Mouse (Mus musculus): ENCODE results near the gene Tbx21. TPM values are rescaled to one million over a fixed set of nuclear protein-coding genes. Genes with fewer than 3 reads are reported as not detected.
A peak's percentile ranks its signal among the peaks of the same experiment; 100 is the strongest.

Tbx21 gene
- polyA plus RNA-seq, 1 experiment from 2014 or later: 0.13 TPM

DNA sequence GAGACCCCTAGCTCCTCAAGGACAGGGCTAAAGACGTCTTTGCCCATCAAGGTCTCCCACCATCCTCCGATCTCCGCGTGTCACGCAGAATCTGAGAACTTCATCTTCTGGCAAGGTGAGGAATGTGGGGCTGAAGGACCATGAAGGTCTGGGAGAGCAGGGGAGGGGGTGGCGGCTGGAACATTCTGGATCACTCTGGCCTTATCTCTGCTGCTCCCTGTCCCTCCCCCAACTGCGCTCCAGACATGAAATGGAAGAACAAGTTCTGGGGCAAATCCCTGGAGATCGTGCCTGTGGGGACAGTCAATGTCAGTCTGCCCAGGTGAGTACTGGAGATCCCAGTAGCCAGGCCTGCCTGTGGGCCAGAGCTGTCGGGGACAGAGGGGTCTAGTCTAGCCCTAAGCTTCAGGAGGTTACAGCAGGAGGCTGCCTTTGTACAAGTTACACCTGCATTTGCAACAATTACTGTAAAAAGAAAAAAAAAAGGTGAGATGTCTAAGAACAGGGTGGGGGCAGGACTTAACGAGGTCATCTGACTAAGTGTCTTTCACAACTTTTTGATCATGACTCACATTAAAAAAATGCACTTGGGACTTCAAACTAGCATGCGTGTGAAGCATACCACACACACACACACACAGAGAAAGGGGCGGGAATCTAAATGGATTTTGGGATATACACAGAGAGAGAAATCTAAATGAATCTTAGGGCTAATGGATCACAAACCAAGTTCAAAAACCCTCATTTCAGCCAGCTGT is 49.4 kb downstream of the Tbx21 start:
- no peaks in the 10 kb centered on the region for H3K27me3 ChIP-seq (ENCODE audit: control insufficient read depth, insufficient read depth, low read length)
- H3K4me3 ChIP-seq (replicated peaks; ENCODE audit: low read depth, low read length): no peak overlapping the region
- ATAC-seq (ENCODE audit: low FRiP score, low TSS enrichment): no peak
- H3K9ac ChIP-seq (replicated peaks; ENCODE audit: low read length): no peak overlapping the region
- no peak for DNase-seq
- H3K36me3 ChIP-seq (ENCODE audit: control insufficient read depth, insufficient read depth, low read length): peaks cover 25% of the 10 kb centered on the region
- 87% methylated on average over 12 of the region's 12 CpGs for WGBS
- no peaks in the 10 kb centered on the region for H3K9me3 ChIP-seq (ENCODE audit: control insufficient read depth, low read length)
- H3K27ac ChIP-seq (replicated peaks; ENCODE audit: low read depth, low read length): no peak overlapping the region
- H3K4me2 ChIP-seq (ENCODE audit: low read length): no peak overlapping the region
- H3K4me1 ChIP-seq (ENCODE audit: control insufficient read depth, insufficient read depth, low read length): no peaks in the 10 kb centered on the region

GRCm38 (mm10) chr11:97063921-97064295 is 51.2 kb downstream of the Tbx21 start:
- Histone ChIP-seq H3K36me3 (ENCODE audit: control insufficient read depth, insufficient read depth, low read length) (peaks cover 35% of the 10 kb centered on the region), H3K4me2 (ENCODE audit: low read length) (no peak overlapping the region)

GRCm38 (mm10) chr11:97063274-97063920 is 51.7 kb downstream of the Tbx21 start:
- no peaks in the 10 kb centered on the region for H3K27me3 ChIP-seq (ENCODE audit: control insufficient read depth, insufficient read depth, low read length)
- H3K4me1 ChIP-seq (ENCODE audit: control insufficient read depth, insufficient read depth, low read length): no peaks in the 10 kb centered on the region
- 19% methylated on average over 9 of the region's 9 CpGs for WGBS
- no peak overlapping the region for H3K4me3 ChIP-seq (replicated peaks; ENCODE audit: low read depth, low read length)
- DNase-seq: peak; percentile 43
- no peaks in the 10 kb centered on the region for H3K9me3 ChIP-seq (ENCODE audit: control insufficient read depth, low read length)
- no peak overlapping the region for H3K4me2 ChIP-seq (ENCODE audit: low read length)
- H3K36me3 ChIP-seq (ENCODE audit: control insufficient read depth, insufficient read depth, low read length): peaks cover 35% of the 10 kb centered on the region
- H3K27ac ChIP-seq (replicated peaks; ENCODE audit: low read depth, low read length): peak overlapping the region; percentile 57
- H3K9ac ChIP-seq (replicated peaks; ENCODE audit: low read length): no peak overlapping the region
- no peak for ATAC-seq (ENCODE audit: low FRiP score, low TSS enrichment)

More at GRCm38 (mm10) chr11:97063921-97064295, 51.2 kb downstream of the Tbx21 start:
- Histone ChIP-seq H3K4me3 (replicated peaks; ENCODE audit: low read depth, low read length) (no peak overlapping the region), H3K27me3 (ENCODE audit: control insufficient read depth, insufficient read depth, low read length) (no peaks in the 10 kb centered on the region), H3K27ac (replicated peaks; ENCODE audit: low read depth, low read length) (peak overlapping the region; percentile 57), H3K9ac (replicated peaks; ENCODE audit: low read length) (no peak overlapping the region), H3K4me1 (ENCODE audit: control insufficient read depth, insufficient read depth, low read length) (no peaks in the 10 kb centered on the region), H3K9me3 (ENCODE audit: control insufficient read depth, low read length) (no peaks in the 10 kb centered on the region)
- WGBS: 87% methylated on average over 3 of the region's 3 CpGs
- DNase-seq (peak; percentile 11), ATAC-seq (ENCODE audit: low FRiP score, low TSS enrichment) (no peak)

GRCm38 (mm10) chr11:97052219-97052646 is 62.9 kb downstream of the Tbx21 start:
- no peak overlapping the region for H3K4me3 ChIP-seq (replicated peaks; ENCODE audit: low read depth, low read length)
- H3K27ac ChIP-seq (replicated peaks; ENCODE audit: low read depth, low read length): no peak overlapping the region
- H3K9ac ChIP-seq (replicated peaks; ENCODE audit: low read length): no peak overlapping the region
- peak overlapping the region; percentile 94 for H3K4me2 ChIP-seq (ENCODE audit: low read length)
- 34% methylated on average over 11 of the region's 11 CpGs for WGBS
- H3K4me1 ChIP-seq (ENCODE audit: control insufficient read depth, insufficient read depth, low read length): peaks cover 14% of the 10 kb centered on the region
- no peak for ATAC-seq (ENCODE audit: low FRiP score, low TSS enrichment)
- H3K9me3 ChIP-seq (ENCODE audit: control insufficient read depth, low read length): no peaks in the 10 kb centered on the region
- DNase-seq: no peak
- no peaks in the 10 kb centered on the region for H3K27me3 ChIP-seq (ENCODE audit: control insufficient read depth, insufficient read depth, low read length)
- H3K36me3 ChIP-seq (ENCODE audit: control insufficient read depth, insufficient read depth, low read length): peaks cover 50% of the 10 kb centered on the region

DNA sequence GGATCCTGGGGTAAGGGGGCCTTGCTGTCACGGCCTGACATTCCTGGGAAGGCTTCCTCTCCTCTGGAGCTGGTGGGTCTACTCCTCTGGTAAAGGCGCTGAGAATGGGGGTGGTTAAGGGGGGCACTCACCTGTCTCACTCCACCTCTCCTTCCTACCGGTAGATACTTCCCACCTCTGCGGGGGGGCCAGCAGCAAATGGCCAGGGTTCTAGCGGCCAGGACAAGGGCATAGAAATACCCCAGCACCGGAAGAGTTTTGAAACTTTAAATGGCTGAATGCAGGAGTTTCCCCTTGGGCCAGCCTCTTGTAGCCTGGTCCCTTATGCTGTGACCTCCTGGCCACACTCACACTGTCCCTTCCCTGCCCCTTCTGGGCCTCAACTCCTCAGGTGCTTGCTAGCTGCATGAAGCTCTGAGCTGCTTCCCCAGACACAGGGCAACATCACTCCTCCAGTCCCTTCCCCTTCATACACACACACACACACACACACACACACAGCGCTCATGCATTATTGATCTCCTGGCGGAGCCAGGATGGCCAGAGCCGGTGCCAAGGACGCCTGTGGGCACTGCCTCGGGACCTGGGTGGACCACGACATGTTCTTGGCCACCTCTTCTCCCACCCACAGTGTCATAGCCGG is 64.1 kb downstream of the Tbx21 start:
- peaks cover 46% of the 10 kb centered on the region for H3K36me3 ChIP-seq (ENCODE audit: control insufficient read depth, insufficient read depth, low read length)
- H3K4me3 ChIP-seq (replicated peaks; ENCODE audit: low read depth, low read length): peak overlapping the region; percentile 64
- H3K27ac ChIP-seq (replicated peaks; ENCODE audit: low read depth, low read length): peak overlapping the region; percentile 52
- H3K9me3 ChIP-seq (ENCODE audit: control insufficient read depth, low read length): no peaks in the 10 kb centered on the region
- peak overlapping the region; percentile 94 for H3K4me2 ChIP-seq (ENCODE audit: low read length)
- WGBS: 16% methylated on average over 13 of the region's 13 CpGs
- H3K4me1 ChIP-seq (ENCODE audit: control insufficient read depth, insufficient read depth, low read length): peaks cover 14% of the 10 kb centered on the region
- no peaks in the 10 kb centered on the region for H3K27me3 ChIP-seq (ENCODE audit: control insufficient read depth, insufficient read depth, low read length)
- H3K9ac ChIP-seq (replicated peaks; ENCODE audit: low read length): peak overlapping the region; percentile 78
- ATAC-seq (ENCODE audit: low FRiP score, low TSS enrichment) (no peak; the same call in 1 of the 2 replicates), DNase-seq (peak; percentile 37)

- 8% methylated on average over 18 of the region's 18 CpGs for WGBS
- Histone ChIP-seq H3K27ac (replicated peaks; ENCODE audit: low read depth, low read length) (peak within 1 kb of the TSS; percentile 52), H3K36me3 (ENCODE audit: control insufficient read depth, insufficient read depth, low read length) (peaks cover 39% of the 10 kb centered on the region), H3K4me3 (replicated peaks; ENCODE audit: low read depth, low read length) (peak within 1 kb of the TSS; percentile 64), H3K27me3 (ENCODE audit: control insufficient read depth, insufficient read depth, low read length) (no peaks in the 10 kb centered on the region), H3K9ac (replicated peaks; ENCODE audit: low read length) (peak within 1 kb of the TSS; percentile 78), H3K4me2 (ENCODE audit: low read length) (peak within 1 kb of the TSS; percentile 94), H3K4me1 (ENCODE audit: control insufficient read depth, insufficient read depth, low read length) (peaks cover 14% of the 10 kb centered on the region), H3K9me3 (ENCODE audit: control insufficient read depth, low read length) (no peaks in the 10 kb centered on the region)
- DNase-seq (peak; percentile 87), ATAC-seq (ENCODE audit: low FRiP score, low TSS enrichment) (peak; percentile 82)
Observed at GRCm38 (mm10) chr11:97050216-97050943, 64.8 kb downstream of the Tbx21 start, which contains the start of gene Osbpl7. Osbpl7 (plus strand) TSS chr11:97050628.

- DNase-seq: no peak
- no peak for ATAC-seq (ENCODE audit: low FRiP score, low TSS enrichment)
- no peak overlapping the region for H3K4me2 ChIP-seq (ENCODE audit: low read length)
- no peak overlapping the region for H3K9ac ChIP-seq (replicated peaks; ENCODE audit: low read length)
- 79% methylated on average over 6 of the region's 6 CpGs for WGBS
- H3K36me3 ChIP-seq (ENCODE audit: control insufficient read depth, insufficient read depth, low read length): peaks cover 35% of the 10 kb centered on the region
- H3K27me3 ChIP-seq (ENCODE audit: control insufficient read depth, insufficient read depth, low read length): no peaks in the 10 kb centered on the region
- no peaks in the 10 kb centered on the region for H3K9me3 ChIP-seq (ENCODE audit: control insufficient read depth, low read length)
- no peak overlapping the region for H3K4me3 ChIP-seq (replicated peaks; ENCODE audit: low read depth, low read length)
- H3K27ac ChIP-seq (replicated peaks; ENCODE audit: low read depth, low read length): no peak overlapping the region
- peaks cover 14% of the 10 kb centered on the region for H3K4me1 ChIP-seq (ENCODE audit: control insufficient read depth, insufficient read depth, low read length)
Observed at GRCm38 (mm10) chr11:97049492-97050085, 65.5 kb downstream of the Tbx21 start.

DNA sequence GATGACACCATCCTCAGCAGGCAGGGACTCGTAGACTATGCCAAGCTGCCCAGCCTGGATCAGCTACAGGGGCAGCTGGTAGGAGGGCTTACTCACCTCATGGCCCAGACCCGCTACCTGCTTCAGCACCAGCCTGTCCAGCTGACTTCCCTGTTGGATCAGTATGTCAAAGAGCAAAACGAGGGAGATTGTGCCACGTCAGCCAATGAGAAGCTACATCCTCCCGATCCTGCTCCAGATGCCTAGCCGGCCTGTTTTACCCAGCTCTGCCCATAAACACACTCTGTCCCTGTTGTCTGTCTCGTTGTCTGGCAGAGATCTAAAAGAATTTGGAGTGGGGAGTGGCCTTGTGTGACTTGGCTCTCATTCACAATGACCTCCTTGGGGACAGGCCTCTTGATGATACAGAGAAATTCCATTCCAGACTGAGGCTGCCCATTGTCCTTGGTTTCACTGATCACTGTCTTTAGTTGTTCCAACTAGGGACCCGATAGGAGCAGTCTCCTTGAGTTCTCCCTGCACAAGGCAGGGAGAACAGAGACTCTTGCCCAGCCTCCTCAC is 67.0 kb downstream of the Tbx21 start:
- 88% methylated on average over 8 of the region's 8 CpGs for WGBS
- H3K9me3 ChIP-seq (ENCODE audit: control insufficient read depth, low read length): no peaks in the 10 kb centered on the region

More for the DNA sequence above, 67.0 kb downstream of the Tbx21 start:
- Histone ChIP-seq H3K36me3 (ENCODE audit: control insufficient read depth, insufficient read depth, low read length) (peaks cover 30% of the 10 kb centered on the region), H3K4me2 (ENCODE audit: low read length) (no peak overlapping the region), H3K27ac (replicated peaks; ENCODE audit: low read depth, low read length) (no peak overlapping the region), H3K9ac (replicated peaks; ENCODE audit: low read length) (no peak overlapping the region), H3K27me3 (ENCODE audit: control insufficient read depth, insufficient read depth, low read length) (no peaks in the 10 kb centered on the region), H3K4me3 (replicated peaks; ENCODE audit: low read depth, low read length) (no peak overlapping the region), H3K4me1 (ENCODE audit: control insufficient read depth, insufficient read depth, low read length) (peaks cover 14% of the 10 kb centered on the region)
- DNase-seq (no peak), ATAC-seq (ENCODE audit: low FRiP score, low TSS enrichment) (no peak)
